Mouse (Mus musculus): ENCODE results near the gene Pgbd5. TPM values are rescaled to one million over a fixed set of nuclear protein-coding genes. Genes with fewer than 3 reads are reported as not detected.
A peak's percentile ranks its signal among the peaks of the same experiment; 100 is the strongest.

Gene Pgbd5
- polyA plus RNA-seq, 1 experiment from 2014 or later = 12.2 TPM

DNA sequence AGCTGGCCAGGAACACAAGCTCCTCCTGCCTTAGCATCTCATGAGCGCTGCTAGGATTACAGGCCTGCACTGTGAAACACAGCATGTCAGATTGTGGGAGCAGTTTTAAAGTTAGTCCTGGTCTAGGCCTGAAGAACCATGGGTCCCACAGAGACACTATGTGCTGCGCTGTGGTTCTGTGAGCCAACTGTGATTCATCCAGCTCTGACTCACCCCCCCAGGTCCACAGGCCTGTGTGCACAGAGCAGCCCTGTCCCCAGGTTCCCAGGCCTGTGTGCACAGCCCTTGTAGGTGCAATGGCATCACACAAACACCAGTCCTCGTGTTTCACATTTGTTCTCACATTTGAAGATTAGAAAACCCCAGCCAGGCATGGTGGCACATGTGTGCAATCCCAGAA lies 108.4 kb downstream of the Pgbd5 start:
- Histone ChIP-seq H3K27ac (ENCODE audit: low read length) (peak overlapping the region; percentile 9; the same call in 1 of the 2 replicates), H3K9ac (ENCODE audit: low read depth, low read length) (no peak overlapping the region), H3K4me3 (ENCODE audit: low read depth, low read length) (no peak overlapping the region), H3K4me2 (ENCODE audit: low read length) (no peak overlapping the region), H3K9me3 (replicated peaks; ENCODE audit: control insufficient read depth, low read length, poor library complexity, severe bottlenecking) (no peaks in the 10 kb centered on the region), H3K4me1 (ENCODE audit: control insufficient read depth, insufficient read depth, low read length) (no peaks in the 10 kb centered on the region), H3K27me3 (ENCODE audit: control insufficient read depth, insufficient read depth, low read depth, low read length) (no peaks in the 10 kb centered on the region), H3K36me3 (ENCODE audit: control insufficient read depth, insufficient read depth, low read length) (peaks cover 18% of the 10 kb centered on the region)
- WGBS = 87% methylated on average over 3 of the region's 3 CpGs
- no peak for ATAC-seq

- Histone ChIP-seq H3K4me2 (ENCODE audit: low read length) (no peak overlapping the region), H3K9me3 (replicated peaks; ENCODE audit: control insufficient read depth, low read length, poor library complexity, severe bottlenecking) (no peaks in the 10 kb centered on the region), H3K36me3 (ENCODE audit: control insufficient read depth, insufficient read depth, low read length) (peaks cover 15% of the 10 kb centered on the region), H3K27me3 (ENCODE audit: control insufficient read depth, insufficient read depth, low read depth, low read length) (no peaks in the 10 kb centered on the region), H3K4me1 (ENCODE audit: control insufficient read depth, insufficient read depth, low read length) (no peaks in the 10 kb centered on the region), H3K27ac (ENCODE audit: low read length) (peak overlapping the region; percentile 18; the same call in 1 of the 2 replicates), H3K4me3 (ENCODE audit: low read depth, low read length) (no peak overlapping the region), H3K9ac (ENCODE audit: low read depth, low read length) (no peak overlapping the region)
- peak; percentile 79 for ATAC-seq
- WGBS = 52% methylated on average over 2 of the region's 3 CpGs
These were observed 109.0 kb downstream of the Pgbd5 start for GRCm38 (mm10) chr8:124330433-124330832.

- WGBS = 36% methylated on average over 10 of the region's 10 CpGs
- Histone ChIP-seq H3K27ac (ENCODE audit: low read length) (no peak overlapping the region), H3K27me3 (ENCODE audit: control insufficient read depth, insufficient read depth, low read depth, low read length) (no peaks in the 10 kb centered on the region), H3K9me3 (replicated peaks; ENCODE audit: control insufficient read depth, low read length, poor library complexity, severe bottlenecking) (no peaks in the 10 kb centered on the region), H3K4me1 (ENCODE audit: control insufficient read depth, insufficient read depth, low read length) (no peaks in the 10 kb centered on the region), H3K4me3 (ENCODE audit: low read depth, low read length) (no peak overlapping the region), H3K9ac (ENCODE audit: low read depth, low read length) (no peak overlapping the region), H3K4me2 (ENCODE audit: low read length) (no peak overlapping the region), H3K36me3 (ENCODE audit: control insufficient read depth, insufficient read depth, low read length) (peaks cover 15% of the 10 kb centered on the region; the same call in 1 of the 2 replicates)
- ATAC-seq = no peak
These were observed 109.8 kb downstream of the Pgbd5 start for GRCm38 (mm10) chr8:124329690-124330089.

DNA sequence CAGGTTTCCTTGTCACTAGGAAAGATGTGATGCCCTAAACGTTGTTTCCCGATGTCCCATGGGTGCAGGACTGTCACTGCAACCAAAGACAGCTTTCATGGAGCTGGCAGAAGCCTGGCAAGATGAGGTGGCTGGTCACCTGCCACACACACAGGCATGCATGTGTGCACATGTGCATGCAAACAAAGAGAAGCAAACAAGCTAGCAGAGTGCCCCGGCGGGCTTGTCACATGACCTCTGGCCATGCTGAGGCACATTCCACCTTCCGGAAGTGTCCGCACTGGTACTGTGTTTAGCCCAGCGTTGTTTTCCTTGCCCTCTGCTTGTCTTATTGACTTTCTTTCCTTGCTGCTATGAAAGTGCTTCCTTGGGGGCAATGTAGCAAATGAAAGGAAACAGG lies 111.2 kb downstream of the Pgbd5 start:
- Histone ChIP-seq H3K4me1 (ENCODE audit: control insufficient read depth, insufficient read depth, low read length) (no peaks in the 10 kb centered on the region), H3K4me2 (ENCODE audit: low read length) (no peak overlapping the region), H3K9me3 (replicated peaks; ENCODE audit: control insufficient read depth, low read length, poor library complexity, severe bottlenecking) (no peaks in the 10 kb centered on the region), H3K36me3 (ENCODE audit: control insufficient read depth, insufficient read depth, low read length) (peaks cover 19% of the 10 kb centered on the region; the same call in 1 of the 2 replicates), H3K4me3 (ENCODE audit: low read depth, low read length) (no peak overlapping the region), H3K27ac (ENCODE audit: low read length) (no peak overlapping the region), H3K9ac (ENCODE audit: low read depth, low read length) (no peak overlapping the region), H3K27me3 (ENCODE audit: control insufficient read depth, insufficient read depth, low read depth, low read length) (no peaks in the 10 kb centered on the region)
- ATAC-seq = no peak
- 88% methylated on average over 7 of the region's 7 CpGs for WGBS

DNA sequence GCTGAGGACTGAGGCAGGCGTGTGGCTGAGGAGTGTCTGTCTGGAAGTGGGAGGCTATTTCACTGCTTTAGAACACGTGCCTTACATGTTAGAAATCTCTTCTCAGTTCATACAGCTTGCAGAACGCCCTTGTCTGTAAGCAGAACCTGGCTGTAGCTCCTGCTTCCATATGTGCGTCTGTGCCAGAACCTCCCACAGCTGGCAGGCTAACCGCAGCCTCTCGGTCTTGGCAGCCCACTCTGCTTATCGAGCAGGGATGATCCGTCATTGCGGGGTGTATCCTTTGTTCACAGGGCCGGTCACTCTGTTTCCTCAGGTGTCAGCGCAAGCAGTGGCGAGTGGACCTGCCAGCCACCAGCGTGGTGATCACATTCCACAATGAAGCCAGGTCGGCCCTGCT lies 116.1 kb downstream of the Pgbd5 start:
- no peak overlapping the region for H3K4me2 ChIP-seq (ENCODE audit: low read length)
- H3K27me3 ChIP-seq (ENCODE audit: control insufficient read depth, insufficient read depth, low read depth, low read length) = no peaks in the 10 kb centered on the region
- WGBS = 89% methylated on average over 14 of the region's 14 CpGs
- no peak overlapping the region for H3K4me3 ChIP-seq (ENCODE audit: low read depth, low read length)
- H3K9ac ChIP-seq (ENCODE audit: low read depth, low read length) = no peak overlapping the region
- peaks cover 18% of the 10 kb centered on the region; the same call in 1 of the 2 replicates for H3K36me3 ChIP-seq (ENCODE audit: control insufficient read depth, insufficient read depth, low read length)
- H3K9me3 ChIP-seq (replicated peaks; ENCODE audit: control insufficient read depth, low read length, poor library complexity, severe bottlenecking) = no peaks in the 10 kb centered on the region
- peaks cover 16% of the 10 kb centered on the region for H3K4me1 ChIP-seq (ENCODE audit: control insufficient read depth, insufficient read depth, low read length)
- ATAC-seq = no peak
- no peak overlapping the region for H3K27ac ChIP-seq (ENCODE audit: low read length)

DNA sequence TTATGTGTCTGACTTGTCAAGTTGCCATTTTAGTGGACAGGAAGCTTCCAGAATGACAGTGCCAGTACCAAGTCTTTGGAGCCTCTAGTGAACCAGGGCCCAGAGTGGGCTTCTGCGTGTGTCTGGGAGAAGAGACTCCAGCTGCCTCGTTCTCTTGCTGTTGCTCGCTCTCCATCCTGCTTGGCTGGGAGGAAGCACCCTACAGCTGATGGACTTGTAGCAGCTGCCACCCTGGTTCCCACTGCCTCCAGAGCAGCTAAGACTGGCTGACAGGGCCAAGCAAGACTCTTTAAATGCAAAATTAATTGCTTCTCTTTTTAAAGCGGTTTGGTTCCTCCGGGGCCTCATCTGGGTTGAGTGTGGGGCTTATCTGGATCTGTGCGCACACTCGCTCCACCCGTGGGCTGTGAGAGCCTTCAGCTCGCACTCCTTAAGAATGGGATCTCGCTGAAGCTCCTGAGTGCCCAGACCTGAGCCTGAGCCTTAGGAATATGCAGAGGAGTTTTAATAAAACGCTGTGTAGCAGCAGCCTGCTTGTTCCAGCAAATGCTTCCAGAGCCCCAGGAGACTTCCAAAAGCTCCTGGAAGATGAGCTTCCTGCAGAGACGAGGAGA lies 118.1 kb downstream of the Pgbd5 start:
- no peaks in the 10 kb centered on the region for H3K27me3 ChIP-seq (ENCODE audit: control insufficient read depth, insufficient read depth, low read depth, low read length)
- WGBS = 34% methylated on average over 12 of the region's 12 CpGs
- H3K36me3 ChIP-seq (ENCODE audit: control insufficient read depth, insufficient read depth, low read length) = peaks cover 13% of the 10 kb centered on the region; the same call in 1 of the 2 replicates
- peaks cover 26% of the 10 kb centered on the region for H3K4me1 ChIP-seq (ENCODE audit: control insufficient read depth, insufficient read depth, low read length)
- no peak overlapping the region for H3K4me2 ChIP-seq (ENCODE audit: low read length)
- no peaks in the 10 kb centered on the region for H3K9me3 ChIP-seq (replicated peaks; ENCODE audit: control insufficient read depth, low read length, poor library complexity, severe bottlenecking)
- peak overlapping the region; percentile 27 for H3K9ac ChIP-seq (ENCODE audit: low read depth, low read length)
- H3K4me3 ChIP-seq (ENCODE audit: low read depth, low read length) = no peak overlapping the region
- peak; percentile 57 for ATAC-seq
- peak overlapping the region; percentile 65 for H3K27ac ChIP-seq (ENCODE audit: low read length)

- peaks cover 38% of the 10 kb centered on the region for H3K4me1 ChIP-seq (ENCODE audit: control insufficient read depth, insufficient read depth, low read length)
- H3K4me3 ChIP-seq (ENCODE audit: low read depth, low read length) = no peak overlapping the region
- no peaks in the 10 kb centered on the region for H3K9me3 ChIP-seq (replicated peaks; ENCODE audit: control insufficient read depth, low read length, poor library complexity, severe bottlenecking)
- H3K9ac ChIP-seq (ENCODE audit: low read depth, low read length) = no peak overlapping the region
- 89% methylated on average over 4 of the region's 4 CpGs for WGBS
- no peaks in the 10 kb centered on the region for H3K27me3 ChIP-seq (ENCODE audit: control insufficient read depth, insufficient read depth, low read depth, low read length)
- H3K27ac ChIP-seq (ENCODE audit: low read length) = no peak overlapping the region
- peaks cover 5% of the 10 kb centered on the region; the same call in 1 of the 2 replicates for H3K36me3 ChIP-seq (ENCODE audit: control insufficient read depth, insufficient read depth, low read length)
- ATAC-seq = no peak
- H3K4me2 ChIP-seq (ENCODE audit: low read length) = no peak overlapping the region
These were observed 120.2 kb downstream of the Pgbd5 start for GRCm38 (mm10) chr8:124319316-124319652.

Other genes with a start within 250 kb of the Pgbd5 start
- 45.7 and 49.0 TPM in 2 replicates for gene Galnt2, start 208.3 kb downstream of the Pgbd5 start, polyA plus RNA-seq (2015; fragmentation: Nextera tagmentation; extraction: Ambion mirVana)
- 33.0 and 34.5 TPM in 2 replicates for gene Cog2, start 81.1 kb upstream of the Pgbd5 start, polyA plus RNA-seq (2015; fragmentation: Nextera tagmentation; extraction: Ambion mirVana)
- 1.5 and 10.1 TPM in 2 replicates for gene Agt, start 130.0 kb upstream of the Pgbd5 start, polyA plus RNA-seq (2015; fragmentation: Nextera tagmentation; extraction: Ambion mirVana)
- gene Capn9, start 136.5 kb upstream of the Pgbd5 start, polyA plus RNA-seq (2015; fragmentation: Nextera tagmentation; extraction: Ambion mirVana) = 0.17 and 0.20 TPM in 2 replicates
- gene 2310022B05Rik, start 223.7 kb upstream of the Pgbd5 start, polyA plus RNA-seq (2015; fragmentation: Nextera tagmentation; extraction: Ambion mirVana) = 20.0 and 24.2 TPM in 2 replicates